Mouse (Mus musculus): ENCODE measurements around the gene Cdkn2d. TPM values are rescaled to one million over a fixed set of nuclear protein-coding genes. Genes with fewer than 3 reads are reported as not detected.

Gene Cdkn2d
- polyA plus RNA-seq (2016; fragmentation: Nextera tagmentation; extraction: Ambion mirVana) = 63.6 and 72.1 TPM in 2 replicates

DNA sequence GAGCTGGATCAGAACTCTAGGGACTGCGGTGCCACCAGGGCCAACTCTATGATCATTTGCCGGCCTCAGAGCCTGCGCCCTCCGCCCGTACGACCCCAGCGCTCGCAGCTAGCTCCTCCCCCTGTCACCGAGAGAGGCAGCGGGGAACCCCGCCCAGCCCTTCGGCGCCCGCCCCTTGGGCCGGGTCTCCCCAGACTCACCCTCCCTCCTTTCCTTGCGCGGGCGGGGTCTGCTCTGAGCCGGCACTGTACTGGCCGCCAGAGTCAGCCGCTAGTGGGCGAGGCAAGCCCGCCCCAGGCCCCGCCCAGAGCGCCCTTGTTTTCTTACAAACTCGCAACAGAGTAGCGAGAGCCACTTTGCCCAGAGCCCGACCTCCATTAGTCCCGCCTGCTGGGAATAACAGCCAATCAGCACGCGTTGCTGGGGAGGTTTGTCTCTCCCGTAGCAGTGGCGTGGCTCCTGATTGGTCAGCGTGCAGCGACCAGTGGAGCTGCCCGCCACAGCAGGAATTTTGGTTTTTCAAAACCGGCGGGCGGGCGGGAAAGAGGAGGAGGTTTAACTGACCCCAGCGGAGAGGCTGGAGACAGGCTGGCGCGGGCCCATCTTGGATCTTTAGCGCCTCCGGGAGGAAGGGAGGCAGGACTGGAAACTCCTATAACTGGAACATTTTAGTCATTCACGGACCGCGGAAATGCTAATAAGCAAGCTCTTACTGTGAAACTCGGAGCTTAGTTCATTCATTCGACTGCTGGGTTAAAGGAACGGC, at the start of gene Cdkn2d:
Gene Cdkn2d (minus strand): TSS at position 386 of the 766 bp plus-strand sequence.
- WGBS = under 1% methylated on average over 47 of the region's 51 CpGs
- Histone ChIP-seq H3K9ac (replicated peaks) (peak within 1 kb of the TSS; percentile 81), H3K9me3 (no peaks in the 10 kb centered on the region), H3K36me3 (no peaks in the 10 kb centered on the region), H3K4me2 (replicated peaks) (peak within 1 kb of the TSS; percentile 70), H3K27ac (replicated peaks) (peak within 1 kb of the TSS; percentile 86), H3K4me3 (peak within 1 kb of the TSS; percentile 75), H3K27me3 (no peaks in the 10 kb centered on the region), H3K4me1 (peaks cover 33% of the 10 kb centered on the region)
- ATAC-seq (ENCODE audit: low FRiP score, low read depth) = peak; percentile 96

GRCm38 (mm10) chr9:21340411-21340810, 49.2 kb upstream of the Cdkn2d start:
- peaks cover 8% of the 10 kb centered on the region; the same call in 1 of the 2 replicates for H3K4me1 ChIP-seq

GRCm38 (mm10) chr9:21337652-21338051, 46.4 kb upstream of the Cdkn2d start:
- H3K4me1 ChIP-seq = peaks cover 12% of the 10 kb centered on the region
- no peak for ATAC-seq (ENCODE audit: low FRiP score, low read depth)
- no peak overlapping the region for H3K9ac ChIP-seq (replicated peaks)
- no peaks in the 10 kb centered on the region for H3K9me3 ChIP-seq
- no peak overlapping the region for H3K27ac ChIP-seq (replicated peaks)
- H3K4me3 ChIP-seq = no peak overlapping the region
- no peak overlapping the region for H3K4me2 ChIP-seq (replicated peaks)
- no peaks in the 10 kb centered on the region for H3K27me3 ChIP-seq
- 16% methylated on average over 20 of the region's 20 CpGs for WGBS
- H3K36me3 ChIP-seq = peaks cover 11% of the 10 kb centered on the region

More at GRCm38 (mm10) chr9:21340411-21340810, 49.2 kb upstream of the Cdkn2d start:
- no peaks in the 10 kb centered on the region for H3K27me3 ChIP-seq
- 86% methylated on average over 4 of the region's 4 CpGs for WGBS
- no peak overlapping the region for H3K27ac ChIP-seq (replicated peaks)
- H3K36me3 ChIP-seq = peaks cover 33% of the 10 kb centered on the region
- no peak overlapping the region for H3K4me2 ChIP-seq (replicated peaks)
- ATAC-seq (ENCODE audit: low FRiP score, low read depth) = no peak
- no peaks in the 10 kb centered on the region for H3K9me3 ChIP-seq
- H3K4me3 ChIP-seq = no peak overlapping the region
- H3K9ac ChIP-seq (replicated peaks) = no peak overlapping the region

DNA sequence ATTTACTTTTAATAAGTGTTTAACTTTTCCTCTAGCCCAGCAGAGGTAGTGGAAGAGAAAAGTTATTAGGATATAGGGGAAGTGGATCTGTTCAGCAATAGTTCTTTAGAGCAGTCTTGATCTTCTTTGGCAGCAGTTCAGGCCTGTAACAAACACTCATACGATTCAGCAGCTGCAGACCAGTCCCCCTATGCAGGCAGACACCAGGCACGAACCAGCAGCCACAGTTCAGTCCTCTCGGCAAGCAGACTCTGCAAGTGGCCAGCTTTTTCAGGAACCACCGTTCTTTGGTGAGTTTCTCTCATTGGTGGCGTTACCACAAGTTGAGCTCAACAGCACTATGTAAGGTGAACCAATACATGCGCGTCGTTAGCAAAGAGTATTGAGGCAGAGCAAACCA, 45.3 kb upstream of the Cdkn2d start:
- H3K36me3 ChIP-seq = no peaks in the 10 kb centered on the region
- no peaks in the 10 kb centered on the region for H3K27me3 ChIP-seq
- peaks cover 21% of the 10 kb centered on the region for H3K4me1 ChIP-seq
- no peak overlapping the region for H3K4me2 ChIP-seq (replicated peaks)
- H3K9ac ChIP-seq (replicated peaks) = no peak overlapping the region
- no peak overlapping the region for H3K27ac ChIP-seq (replicated peaks)
- no peak overlapping the region for H3K4me3 ChIP-seq
- H3K9me3 ChIP-seq = no peaks in the 10 kb centered on the region
- WGBS = 90% methylated on average over 8 of the region's 8 CpGs
- no peak for ATAC-seq (ENCODE audit: low FRiP score, low read depth)

DNA sequence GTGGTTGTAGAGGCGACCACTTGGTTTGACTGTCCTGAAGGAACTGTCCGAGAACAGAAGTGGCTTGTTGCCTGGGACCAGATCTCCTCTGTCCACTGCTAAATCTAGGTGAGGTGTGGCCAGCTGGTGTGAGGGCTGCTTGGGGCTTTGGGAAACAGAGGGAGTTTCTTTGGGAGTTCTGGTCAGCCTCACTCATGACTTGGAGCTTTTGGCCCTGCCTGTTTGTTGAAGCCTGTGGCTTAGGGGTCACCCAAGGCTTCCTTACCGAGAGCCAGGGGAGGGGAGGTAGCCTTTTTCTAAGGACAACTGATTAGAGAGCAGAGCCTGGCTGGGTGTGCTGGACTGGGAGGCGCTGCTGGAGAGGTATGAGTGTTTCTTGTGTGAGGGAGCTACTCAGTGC, 44.2 kb upstream of the Cdkn2d start:
- no peak overlapping the region for H3K9ac ChIP-seq (replicated peaks)
- H3K27ac ChIP-seq (replicated peaks) = no peak overlapping the region
- H3K9me3 ChIP-seq = no peaks in the 10 kb centered on the region
- H3K36me3 ChIP-seq = no peaks in the 10 kb centered on the region
- ATAC-seq (ENCODE audit: low FRiP score, low read depth) = no peak
- peaks cover 21% of the 10 kb centered on the region for H3K4me1 ChIP-seq
- 86% methylated on average over 4 of the region's 4 CpGs for WGBS
- no peak overlapping the region for H3K4me3 ChIP-seq
- no peak overlapping the region for H3K4me2 ChIP-seq (replicated peaks)
- H3K27me3 ChIP-seq = no peaks in the 10 kb centered on the region

DNA sequence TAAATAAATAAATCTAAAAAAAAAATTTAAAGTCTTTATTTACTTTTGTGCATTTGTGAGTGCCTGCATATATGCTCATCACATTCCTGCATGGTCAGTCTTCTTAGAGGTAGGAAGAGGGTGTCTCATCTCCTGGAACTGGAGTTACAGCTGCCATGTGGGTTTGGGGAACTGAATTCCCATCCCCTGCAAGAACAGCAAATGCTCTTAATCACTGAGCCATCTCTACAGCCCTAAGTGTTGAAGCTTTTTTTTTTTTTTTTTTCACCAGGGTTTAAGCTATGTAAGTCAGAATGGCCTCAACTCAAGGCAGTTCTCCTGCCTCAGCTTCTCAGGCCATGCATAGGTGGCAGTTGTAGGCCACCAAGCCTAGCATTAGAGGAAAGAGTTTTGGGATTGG, 43.5 kb upstream of the Cdkn2d start:
- no peak overlapping the region for H3K27ac ChIP-seq (replicated peaks)
- H3K36me3 ChIP-seq = no peaks in the 10 kb centered on the region
- H3K4me2 ChIP-seq (replicated peaks) = no peak overlapping the region
- no peaks in the 10 kb centered on the region for H3K27me3 ChIP-seq
- ATAC-seq (ENCODE audit: low FRiP score, low read depth) = no peak
- no peak overlapping the region for H3K4me3 ChIP-seq
- no peaks in the 10 kb centered on the region for H3K9me3 ChIP-seq
- H3K4me1 ChIP-seq = peaks cover 26% of the 10 kb centered on the region
- H3K9ac ChIP-seq (replicated peaks) = no peak overlapping the region

DNA sequence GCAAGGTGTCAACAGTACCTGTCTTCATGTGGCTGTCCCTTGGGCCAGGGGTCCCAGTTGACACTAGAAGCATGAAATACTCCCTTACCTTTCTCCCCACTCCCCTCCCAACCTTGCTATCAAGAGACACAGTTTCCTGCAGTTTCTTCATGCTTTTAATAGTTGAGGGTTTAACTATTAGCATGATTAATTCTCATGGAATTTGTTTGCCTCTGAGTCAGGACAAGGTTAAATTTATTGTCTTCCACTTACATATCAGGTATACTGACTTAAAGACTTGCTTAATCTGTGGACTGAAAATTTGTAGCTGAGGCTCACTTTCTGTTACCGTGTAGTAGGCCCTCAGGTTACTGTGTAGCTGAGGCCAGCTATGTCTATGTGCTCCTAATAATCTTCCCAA, 42.3 kb upstream of the Cdkn2d start:
- H3K4me3 ChIP-seq = no peak overlapping the region
- no peaks in the 10 kb centered on the region for H3K36me3 ChIP-seq
- no peaks in the 10 kb centered on the region for H3K27me3 ChIP-seq
- no peak overlapping the region for H3K4me2 ChIP-seq (replicated peaks)
- ATAC-seq (ENCODE audit: low FRiP score, low read depth) = no peak
- no peak overlapping the region for H3K27ac ChIP-seq (replicated peaks)
- no peaks in the 10 kb centered on the region for H3K9me3 ChIP-seq
- no peak overlapping the region for H3K9ac ChIP-seq (replicated peaks)
- H3K4me1 ChIP-seq = peaks cover 26% of the 10 kb centered on the region
- 92% methylated on average over 1 of the region's 1 CpGs for WGBS

DNA sequence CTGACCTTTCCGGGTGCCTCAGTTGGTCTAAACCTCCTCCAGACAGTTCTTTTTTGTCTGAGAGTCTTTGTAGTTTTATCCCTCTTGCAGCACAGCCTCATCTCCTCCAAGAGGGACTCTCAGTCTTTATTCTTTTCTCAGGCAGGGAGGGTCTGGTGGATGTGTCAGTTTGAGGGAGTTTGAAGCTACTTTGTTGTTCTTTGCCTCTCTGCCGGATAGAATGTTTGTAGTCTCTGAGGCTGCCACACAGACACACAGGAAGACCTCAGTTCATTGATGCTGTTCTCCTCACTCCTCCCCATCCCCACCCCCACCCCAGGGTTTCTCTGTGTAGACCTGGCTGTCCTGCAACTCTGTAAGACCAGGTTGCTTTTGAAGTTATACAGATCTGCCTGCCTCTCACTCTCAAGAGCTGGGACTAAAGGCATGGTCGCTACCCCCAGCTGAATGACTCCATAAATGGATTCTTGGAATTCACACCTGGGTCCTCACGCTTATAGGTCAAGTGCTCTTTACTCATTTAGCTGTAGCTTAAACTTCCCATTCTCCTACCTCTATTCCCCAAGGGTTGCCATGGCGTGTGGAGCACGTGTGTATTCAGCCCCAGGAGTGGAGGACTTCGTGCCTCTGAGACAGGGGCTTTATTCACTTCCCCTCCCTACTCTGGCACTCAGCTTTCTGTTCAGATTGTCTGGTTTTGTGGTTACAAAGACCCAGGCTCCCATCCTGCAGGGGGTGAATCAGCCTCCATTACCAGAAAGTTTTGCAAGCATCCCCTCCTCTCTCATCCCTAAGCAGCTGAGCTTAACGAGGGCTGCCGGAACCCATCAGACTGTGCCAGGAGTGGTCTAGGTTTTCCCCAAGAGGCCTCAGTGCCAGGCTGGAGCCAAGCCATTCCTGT, 41.2 kb upstream of the Cdkn2d start:
- no peak overlapping the region for H3K4me3 ChIP-seq
- no peaks in the 10 kb centered on the region for H3K27me3 ChIP-seq
- H3K9ac ChIP-seq (replicated peaks) = no peak overlapping the region

GRCm38 (mm10) chr9:21331365-21332140, 40.3 kb upstream of the Cdkn2d start:
- no peak for ATAC-seq (ENCODE audit: low FRiP score, low read depth)
- no peak overlapping the region for H3K9ac ChIP-seq (replicated peaks)
- WGBS = 88% methylated on average over 12 of the region's 12 CpGs

More for the DNA sequence above, 41.2 kb upstream of the Cdkn2d start:
- H3K27ac ChIP-seq (replicated peaks) = peak overlapping the region; percentile 25; the same call in 1 of the 2 replicates
- no peaks in the 10 kb centered on the region for H3K9me3 ChIP-seq
- WGBS = 39% methylated on average over 9 of the region's 9 CpGs
- H3K4me1 ChIP-seq = peaks cover 18% of the 10 kb centered on the region
- H3K4me2 ChIP-seq (replicated peaks) = no peak overlapping the region
- peak; percentile 19; the same call in 1 of the 2 replicates for ATAC-seq (ENCODE audit: low FRiP score, low read depth)
- no peaks in the 10 kb centered on the region for H3K36me3 ChIP-seq

DNA sequence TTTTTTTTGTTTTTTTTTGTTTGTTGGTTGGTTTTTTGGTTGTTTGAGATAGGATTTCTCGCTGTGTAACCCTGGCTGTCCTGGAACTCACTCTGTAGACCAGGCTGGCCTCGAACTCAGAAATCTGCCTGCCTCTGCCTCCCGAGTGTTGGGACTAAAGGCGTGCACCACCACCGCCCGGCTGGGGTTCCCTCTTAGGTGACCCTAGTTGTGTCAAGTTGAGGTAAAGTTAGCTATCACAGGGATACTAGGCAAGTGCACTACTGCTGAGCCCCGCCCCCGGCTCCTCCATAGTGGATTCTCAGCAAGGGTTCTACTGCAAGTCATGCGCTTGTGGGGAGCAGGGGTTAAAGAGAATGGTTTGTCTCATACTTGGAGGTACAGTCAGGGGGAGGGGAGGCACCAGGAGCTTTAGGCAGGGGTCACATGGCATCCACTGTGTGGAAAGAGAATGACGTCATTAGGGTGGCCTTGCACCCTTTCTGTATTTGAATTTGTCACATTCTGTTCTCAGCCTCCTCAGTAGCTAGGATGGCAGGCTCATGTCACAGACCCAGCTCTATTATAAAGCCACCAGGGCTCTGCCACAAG, 38.6 kb upstream of the Cdkn2d start:
- H3K27me3 ChIP-seq = no peaks in the 10 kb centered on the region
- no peak overlapping the region for H3K27ac ChIP-seq (replicated peaks)
- no peak overlapping the region for H3K4me3 ChIP-seq
- no peaks in the 10 kb centered on the region for H3K9me3 ChIP-seq
- no peaks in the 10 kb centered on the region for H3K36me3 ChIP-seq
- H3K9ac ChIP-seq (replicated peaks) = no peak overlapping the region
- ATAC-seq (ENCODE audit: low FRiP score, low read depth) = no peak
- 92% methylated on average over 10 of the region's 10 CpGs for whole genome bisulfite sequencing
- peaks cover 18% of the 10 kb centered on the region for H3K4me1 ChIP-seq
- H3K4me2 ChIP-seq (replicated peaks) = no peak overlapping the region

More at GRCm38 (mm10) chr9:21331365-21332140, 40.3 kb upstream of the Cdkn2d start:
- Histone ChIP-seq H3K4me2 (replicated peaks) (no peak overlapping the region), H3K4me3 (no peak overlapping the region), H3K27me3 (no peaks in the 10 kb centered on the region), H3K27ac (replicated peaks) (no peak overlapping the region; the same call in 1 of the 2 replicates), H3K9me3 (no peaks in the 10 kb centered on the region), H3K4me1 (peaks cover 18% of the 10 kb centered on the region), H3K36me3 (no peaks in the 10 kb centered on the region)

GRCm38 (mm10) chr9:21329041-21329440, 37.8 kb upstream of the Cdkn2d start:
- Histone ChIP-seq H3K27me3 (no peaks in the 10 kb centered on the region), H3K4me1 (peaks cover 18% of the 10 kb centered on the region), H3K9me3 (no peaks in the 10 kb centered on the region), H3K27ac (replicated peaks) (no peak overlapping the region), H3K4me2 (replicated peaks) (no peak overlapping the region), H3K36me3 (peaks cover 3% of the 10 kb centered on the region; the same call in 1 of the 2 replicates), H3K9ac (replicated peaks) (no peak overlapping the region), H3K4me3 (no peak overlapping the region)
- ATAC-seq (ENCODE audit: low FRiP score, low read depth) = no peak
- WGBS = 74% methylated on average over 3 of the region's 5 CpGs

All from midbrain, embryonic 12.5 days (tissue).